Mouse (Mus musculus) ES-E14 (cell line): ENCODE data around the gene Helb. TPM values are rescaled to one million over a fixed set of nuclear protein-coding genes. Genes with fewer than 3 reads are reported as not detected.

Experiments used
- DNase-seq: peaks from one replicate; pipeline ENCODE4 v3.0.0-alpha.2; 2013; ENCODE audit warnings: low read depth, low spot score
- H3K27ac ChIP-seq: 2 replicates; pipeline ENCODE4 v1.5.1; 2012; ENCODE audit warnings: low read depth, mild to moderate bottlenecking, low read length, moderate library complexity, mixed read lengths; ENCODE audit not compliant: poor library complexity, insufficient read depth, severe bottlenecking
- H3K36me3 ChIP-seq: 2 replicates; pipeline ENCODE4 v1.6.1; 2012; ENCODE audit warnings: mild to moderate bottlenecking, low read length, moderate library complexity, mixed read lengths; ENCODE audit not compliant: control insufficient read depth, poor library complexity, insufficient read depth, severe bottlenecking
- H3K4me1 ChIP-seq, 2 experiments: fragments of 150-350 bp in 1 of 2; sonication (generic) in 1 of 2; 2 replicates each; pipeline ENCODE4 v1.6.1; 2012; ENCODE audit warnings: low read length in 2 of 2, mild to moderate bottlenecking in 1 of 2, mixed read lengths in 1 of 2; ENCODE audit not compliant: control insufficient read depth in 2 of 2, insufficient read depth in 2 of 2, poor library complexity in 1 of 2
- H3K4me3 ChIP-seq, 2 experiments: fragments of 150-350 bp in 1 of 2; sonication (generic) in 1 of 2; 2 replicates each; pipeline ENCODE4 v1.5.1; 2012; ENCODE audit warnings: low read length in 2 of 2, low read depth in 1 of 2, mild to moderate bottlenecking in 1 of 2, mixed read lengths in 1 of 2; ENCODE audit not compliant: insufficient read depth in 1 of 2, poor library complexity in 1 of 2, severe bottlenecking in 1 of 2
- H3K9ac ChIP-seq: 2 replicates; pipeline ENCODE4 v1.6.1; 2012; ENCODE audit warnings: low read depth, mild to moderate bottlenecking, low read length, mixed read lengths; ENCODE audit not compliant: poor library complexity, insufficient read depth, severe bottlenecking
- H3K9me3 ChIP-seq: fragments of 150-350 bp; sonication (generic); 2 replicates; pipeline ENCODE4 v1.6.1; 2012; ENCODE audit warnings: low read depth, mild to moderate bottlenecking, low read length; ENCODE audit not compliant: control insufficient read depth, insufficient read depth
- CHD2 ChIP-seq: IDR thresholded peaks from 2 replicates; pipeline ENCODE4 v1.6.1; 2014; ENCODE audit warnings: mild to moderate bottlenecking, low read depth, low read length, inconsistent platforms
- HCFC1 ChIP-seq: IDR thresholded peaks from 2 replicates; pipeline ENCODE4 v1.6.1; 2012; ENCODE audit warnings: low read length, inconsistent platforms, borderline replicate concordance; ENCODE audit not compliant: insufficient read depth
- MAFK ChIP-seq: IDR thresholded peaks from 2 replicates; pipeline ENCODE4 v1.6.1; 2014; ENCODE audit warnings: mild to moderate bottlenecking, low read depth, low read length, inconsistent platforms; ENCODE audit not compliant: insufficient read depth
- ZC3H11A ChIP-seq: IDR thresholded peaks from 2 replicates; pipeline ENCODE4 v1.6.1; 2012; ENCODE audit warnings: low read depth, mild to moderate bottlenecking, inconsistent platforms, low read length, borderline replicate concordance
- ZNF384 ChIP-seq: IDR thresholded peaks from 2 replicates; pipeline ENCODE4 v1.6.1; 2012; ENCODE audit warnings: low read depth, low read length, inconsistent platforms
- in situ Hi-C, 2 experiments: fragments of 600-800 bp; cut with MboI; formaldehyde crosslinking; loops; one replicate each; pipeline ENCODE4 v1.15.1; 2025; ENCODE audit warnings: low sequenced_read_pairs in 2 of 2, inconsistent platforms in 1 of 2; ENCODE audit not compliant: unreplicated experiment in 2 of 2
- total RNA-seq: library from RNA; depleted of rRNA; stranded (reverse); fragments of 300-350 nt; gene quantifications from 2 replicates; pipeline ENCODE4 v1.2.3, GENCODE M21; 2012

Helb gene
- total RNA-seq, 1 experiment = 26.6 TPM

- in situ Hi-C loops = no loop called here
- Histone ChIP-seq H3K4me3 (no peak overlapping the region), H3K9me3 (no peaks in the 10 kb centered on the region), H3K27ac (no peak overlapping the region), H3K36me3 (no peaks in the 10 kb centered on the region; the same call in 1 of the 2 replicates), H3K4me1 (no peaks in the 10 kb centered on the region), H3K9ac (no peak overlapping the region)
- TF ChIP-seq MAFK (no peak), ZNF384 (no peak), ZC3H11A (no peak), HCFC1 (no peak), CHD2 (no peak)
- no peak for DNase-seq
Measured at GRCm38 (mm10) chr10:120140916-120141516, 28.2 kb upstream of the Helb start.

GRCm38 (mm10) chr10:120140193-120140592 lies 27.4 kb upstream of the Helb start:
- no peak for TF ChIP-seq ZC3H11A
- TF ChIP-seq HCFC1 = no peak
- TF ChIP-seq ZNF384 = no peak
- TF ChIP-seq MAFK = no peak
- no peak for TF ChIP-seq CHD2
- no peak overlapping the region for H3K4me3 ChIP-seq
- H3K9me3 ChIP-seq = no peaks in the 10 kb centered on the region
- in situ Hi-C loops = no loop called here
- H3K4me1 ChIP-seq = no peaks in the 10 kb centered on the region
- H3K27ac ChIP-seq = no peak overlapping the region
- H3K9ac ChIP-seq = no peak overlapping the region
- H3K36me3 ChIP-seq = no peaks in the 10 kb centered on the region; the same call in 1 of the 2 replicates
- no peak for DNase-seq

- Histone ChIP-seq H3K4me3 (peak overlapping the region in 1 of 2 experiments; percentile 51; a peak in 2 of 4 replicates), H3K9me3 (no peaks in the 10 kb centered on the region), H3K4me1 (peaks cover 0 to 5% of the 10 kb centered on the region in 2 experiments; a peak in 2 of 4 replicates), H3K27ac (0 out of 2 replicates have a peak overlapping the region, but pooled peaks have one; percentile 4), H3K9ac (no peak overlapping the region), H3K36me3 (no peaks in the 10 kb centered on the region)
- in situ Hi-C loops = no loop called here
- no peak for TF ChIP-seq ZNF384
- TF ChIP-seq HCFC1 = no peak
- TF ChIP-seq ZC3H11A = no peak
- no peak for TF ChIP-seq CHD2
- TF ChIP-seq MAFK = no peak
- no peak for DNase-seq
Measured at GRCm38 (mm10) chr10:120136020-120136562, 23.3 kb upstream of the Helb start.

GRCm38 (mm10) chr10:120133697-120134096 lies 20.9 kb upstream of the Helb start:
- DNase-seq = no peak
- no peak overlapping the region for H3K9ac ChIP-seq
- H3K36me3 ChIP-seq = no peaks in the 10 kb centered on the region
- H3K4me3 ChIP-seq = no peak overlapping the region
- no peaks in the 10 kb centered on the region for H3K9me3 ChIP-seq
- in situ Hi-C loops = no loop called here
- H3K4me1 ChIP-seq = peaks cover 0 to 12% of the 10 kb centered on the region in 2 experiments; a peak in 2 of 4 replicates
- H3K27ac ChIP-seq = no peak overlapping the region
- TF ChIP-seq HCFC1 (no peak), MAFK (no peak), ZC3H11A (no peak), CHD2 (no peak)
